Mouse (Mus musculus) heart, adult 2 months (tissue): ENCODE measurements around the gene R3hdm2. TPM values are rescaled to one million over a fixed set of nuclear protein-coding genes. Genes with fewer than 3 reads are reported as not detected.

ENCODE experiments used
- DNase-seq, 2 experiments: peaks; one replicate each; pipeline ENCODE4 v3.0.0; 2021
- H3K27ac ChIP-seq: fragments of 200-600 bp; 2 replicates; pipeline ENCODE4 v1.8.1; 2022
- H3K27me3 ChIP-seq: fragments of 200-500 bp; 2 replicates; pipeline ENCODE4 v1.6.1; 2012; ENCODE audit warnings: mild to moderate bottlenecking, low read length, inconsistent platforms, mixed read lengths; ENCODE audit not compliant: control insufficient read depth, insufficient read depth
- H3K36me3 ChIP-seq: fragments of 200-500 bp; 2 replicates; pipeline ENCODE4 v1.6.1; 2012; ENCODE audit warnings: low read length, inconsistent platforms; ENCODE audit not compliant: control insufficient read depth, insufficient read depth
- H3K4me1 ChIP-seq: fragments of 200-500 bp; 2 replicates; pipeline ENCODE4 v1.6.1; 2011; ENCODE audit warnings: low read length; ENCODE audit not compliant: control insufficient read depth, insufficient read depth
- H3K4me3 ChIP-seq: fragments of 200-600 bp; 2 replicates; pipeline ENCODE4 v1.8.1; 2022
- H3K79me2 ChIP-seq: fragments of 200-500 bp; replicated peaks from 2 replicates; pipeline ENCODE4 v1.6.1; 2012; ENCODE audit warnings: mild to moderate bottlenecking, inconsistent platforms, low read length, moderate library complexity, mixed read lengths; ENCODE audit not compliant: control insufficient read depth, insufficient read depth
- H3K9ac ChIP-seq: fragments of 200-500 bp; 2 replicates; pipeline ENCODE4 v1.6.1; 2012; ENCODE audit warnings: low read depth, mild to moderate bottlenecking, control low read depth, inconsistent platforms, low read length, mixed read lengths
- CTCF ChIP-seq: fragments of 200-600 bp; IDR thresholded peaks from 2 replicates; pipeline ENCODE4 v1.8.1; 2022; ENCODE audit warnings: antibody characterized with exemption, mild to moderate bottlenecking, moderate library complexity
- EP300 ChIP-seq: fragments of 200-500 bp; IDR thresholded peaks from 2 replicates; pipeline ENCODE4 v1.6.1; 2011; ENCODE audit warnings: low read depth, low read length, control low read depth; ENCODE audit not compliant: insufficient read depth
- POLR2A ChIP-seq: fragments of 200-500 bp; IDR thresholded peaks from 2 replicates; pipeline ENCODE4 v1.6.1; 2011; ENCODE audit warnings: mild to moderate bottlenecking, low read depth, low read length, control low read depth; ENCODE audit not compliant: insufficient read depth
- WGBS: fragments of 180-500 bp; shearing (Covaris S2); methylation state at CpG from one replicate; pipeline ENCODE4 v1.1.7; 2018; 5-methylcytosine and 5-hydroxymethylcytosine counted together
- intact Hi-C: fragments of 180-260 bp; cut with DNase I; formaldehyde crosslinking; loops from one replicate; pipeline ENCODE4 v1.15.1; 2025
- polyA plus RNA-seq: library from polyadenylated mRNA; depleted of rRNA; stranded (reverse); fragments of >200 nt; gene quantifications from 2 replicates; pipeline ENCODE4 v1.2.3, GENCODE M21; 2012
- total RNA-seq, 2 experiments: library from RNA; stranded (reverse); gene quantifications; 2 replicates each; pipeline ENCODE4 v1.2.3; 2021

Gene R3hdm2
- total and polyA plus RNA-seq, 3 experiments, result 151 to 171 (median 154) TPM

DNA sequence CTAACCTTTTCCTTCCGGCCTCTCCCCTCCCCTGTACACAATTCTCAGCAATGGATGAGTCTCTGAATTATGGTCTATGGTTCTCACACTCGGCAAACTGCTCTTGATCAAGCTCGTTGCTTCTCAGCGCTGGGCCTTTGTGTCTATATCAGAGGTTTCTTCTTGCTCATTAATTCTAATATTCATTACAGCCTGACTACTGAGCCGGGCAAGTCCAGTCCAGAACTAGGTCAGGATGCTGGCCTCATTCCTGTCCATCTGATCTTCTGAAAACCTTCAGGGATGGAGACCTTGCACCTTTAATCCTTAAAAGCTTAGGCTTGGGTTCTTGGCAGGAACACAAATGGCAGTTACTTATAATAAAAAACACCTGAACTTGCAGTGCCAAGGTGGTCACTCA is 119.4 kb downstream of the R3hdm2 start:
- TF ChIP-seq CTCF (no peak), EP300 (no peak), POLR2A (no peak)
- Histone ChIP-seq H3K4me3 (no peak overlapping the region), H3K36me3 (no peaks in the 10 kb centered on the region), H3K4me1 (no peaks in the 10 kb centered on the region), H3K79me2 (no peaks in the 10 kb centered on the region), H3K9ac (no peak overlapping the region), H3K27ac (no peak overlapping the region), H3K27me3 (no peaks in the 10 kb centered on the region)
- intact Hi-C loops, result no loop called here
- DNase-seq, result no peak
- 79% methylated on average over 5 of the region's 5 CpGs for WGBS

DNA sequence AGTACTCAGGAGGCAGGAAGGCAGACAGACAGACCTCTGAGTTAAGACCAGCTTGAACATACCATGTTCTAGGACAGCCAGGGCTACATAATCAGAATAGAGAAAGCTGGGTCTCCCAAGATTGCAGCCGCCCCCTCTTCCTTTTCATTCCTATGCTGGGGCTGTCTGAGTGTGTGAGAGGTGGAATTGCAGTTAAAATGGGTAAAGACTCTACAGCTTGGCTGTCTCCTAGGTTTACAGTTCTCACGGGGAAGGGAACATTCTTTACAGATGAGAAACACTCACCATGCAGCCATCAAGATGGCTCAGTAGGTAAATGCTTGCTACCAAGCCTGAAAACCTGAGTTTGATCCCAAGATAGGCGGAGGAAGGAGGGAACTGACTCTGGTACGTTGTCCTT is 119.9 kb downstream of the R3hdm2 start:
- no peak overlapping the region for H3K27ac ChIP-seq

DNA sequence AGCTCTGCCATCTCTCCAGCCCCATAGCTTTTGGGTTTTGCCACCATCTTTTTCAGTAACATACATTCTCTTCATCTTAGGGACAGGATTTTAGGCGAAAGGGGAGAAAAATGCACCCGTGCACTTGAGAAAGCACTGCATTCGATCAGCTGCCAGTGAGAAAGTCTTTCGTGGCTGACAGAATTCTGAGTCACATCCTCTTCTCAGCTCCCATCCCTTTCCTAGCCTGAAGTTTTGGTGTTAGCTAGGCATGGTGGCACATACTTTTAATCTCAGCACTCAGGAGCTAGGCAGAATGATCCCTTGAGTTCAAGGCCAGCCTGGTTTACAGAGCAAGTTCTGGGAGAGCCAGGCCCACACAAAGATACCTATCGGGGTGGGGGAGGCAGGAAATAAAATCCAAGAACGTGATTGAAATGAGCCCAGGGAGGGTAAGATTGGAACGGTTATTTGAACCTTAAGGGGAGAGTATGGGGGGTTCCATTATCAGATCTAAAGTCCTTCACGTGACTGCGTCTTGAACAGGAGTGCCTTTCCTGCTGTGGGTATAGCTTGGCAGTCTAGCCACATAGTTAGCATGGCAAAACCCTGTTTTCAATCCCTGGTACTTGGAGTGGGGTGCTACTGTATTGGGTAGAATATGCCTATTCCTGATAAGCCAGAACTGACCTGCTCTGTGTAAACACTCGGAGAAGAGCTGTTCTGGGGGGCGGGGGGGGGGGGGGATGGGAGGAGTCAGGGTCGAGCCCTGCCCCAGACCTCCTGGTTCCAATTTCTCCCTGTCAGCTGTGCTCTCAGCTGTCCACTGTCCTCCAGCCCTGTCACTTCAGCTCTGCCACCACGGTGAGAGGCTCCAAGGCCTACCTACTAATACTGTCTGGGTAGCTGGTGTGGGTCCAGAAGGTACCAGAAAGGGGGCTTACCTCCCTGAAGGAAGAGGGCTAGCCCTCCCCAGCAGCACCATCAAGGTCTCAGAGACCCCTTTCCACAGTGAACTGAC is 121.1 kb downstream of the R3hdm2 start, which contains the start of gene Stac3:
TSS of gene Stac3 (plus strand) at position 793 of the 1,000 bp plus-strand sequence.
- no peak for DNase-seq

More for the DNA sequence above, 119.9 kb downstream of the R3hdm2 start:
- Histone ChIP-seq H3K4me1 (no peaks in the 10 kb centered on the region), H3K79me2 (no peaks in the 10 kb centered on the region), H3K27me3 (no peaks in the 10 kb centered on the region), H3K9ac (no peak overlapping the region), H3K4me3 (no peak overlapping the region), H3K36me3 (no peaks in the 10 kb centered on the region)
- TF ChIP-seq EP300 (no peak), POLR2A (no peak), CTCF (no peak)
- intact Hi-C loops, result no loop called here
- DNase-seq, result no peak
- WGBS, result 89% methylated on average over 4 of the region's 4 CpGs

DNA sequence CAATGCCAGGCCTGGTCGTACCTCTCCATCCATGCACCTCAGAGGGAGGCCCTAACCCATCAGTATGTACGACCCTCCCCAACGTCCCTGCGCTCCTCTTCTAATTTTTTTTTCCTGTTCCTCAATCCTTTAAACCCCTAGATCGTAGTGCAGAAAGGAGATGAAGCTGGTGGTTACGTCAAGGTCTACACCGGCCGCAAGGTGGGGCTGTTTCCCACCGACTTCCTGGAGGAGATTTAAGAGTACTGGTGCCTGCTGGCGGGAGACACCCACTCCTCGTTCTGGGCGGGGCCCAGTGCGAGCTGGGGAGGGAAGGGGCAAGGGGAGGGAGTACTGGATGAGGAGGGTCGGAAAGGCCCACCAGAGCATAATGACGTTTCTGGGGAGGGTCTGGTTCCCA is 128.1 kb downstream of the R3hdm2 start:
- Histone ChIP-seq H3K36me3 (no peaks in the 10 kb centered on the region), H3K27me3 (peaks cover 2% of the 10 kb centered on the region; the same call in 1 of the 2 replicates), H3K4me3 (no peak overlapping the region), H3K27ac (no peak overlapping the region), H3K9ac (no peak overlapping the region), H3K79me2 (no peaks in the 10 kb centered on the region), H3K4me1 (peaks cover 1% of the 10 kb centered on the region; the same call in 1 of the 2 replicates)
- no peak for TF ChIP-seq EP300
- TF ChIP-seq CTCF, result peak; percentile 69
- intact Hi-C loops, result no loop called here
- WGBS, result 25% methylated on average over 15 of the region's 15 CpGs
- DNase-seq, result peak; percentile 65 to 71

More for the DNA sequence above, 121.1 kb downstream of the R3hdm2 start, which contains the start of gene Stac3:
- Histone ChIP-seq H3K4me1 (no peaks in the 10 kb centered on the region), H3K4me3 (no peak within 1 kb of the TSS), H3K36me3 (no peaks in the 10 kb centered on the region), H3K27ac (no peak within 1 kb of the TSS), H3K27me3 (no peaks in the 10 kb centered on the region), H3K9ac (no peak within 1 kb of the TSS), H3K79me2 (no peaks in the 10 kb centered on the region)
- TF ChIP-seq CTCF (no peak), POLR2A (no peak), EP300 (no peak)
- intact Hi-C loops, result no loop called here
- 63% methylated on average over 13 of the region's 13 CpGs for WGBS

DNA sequence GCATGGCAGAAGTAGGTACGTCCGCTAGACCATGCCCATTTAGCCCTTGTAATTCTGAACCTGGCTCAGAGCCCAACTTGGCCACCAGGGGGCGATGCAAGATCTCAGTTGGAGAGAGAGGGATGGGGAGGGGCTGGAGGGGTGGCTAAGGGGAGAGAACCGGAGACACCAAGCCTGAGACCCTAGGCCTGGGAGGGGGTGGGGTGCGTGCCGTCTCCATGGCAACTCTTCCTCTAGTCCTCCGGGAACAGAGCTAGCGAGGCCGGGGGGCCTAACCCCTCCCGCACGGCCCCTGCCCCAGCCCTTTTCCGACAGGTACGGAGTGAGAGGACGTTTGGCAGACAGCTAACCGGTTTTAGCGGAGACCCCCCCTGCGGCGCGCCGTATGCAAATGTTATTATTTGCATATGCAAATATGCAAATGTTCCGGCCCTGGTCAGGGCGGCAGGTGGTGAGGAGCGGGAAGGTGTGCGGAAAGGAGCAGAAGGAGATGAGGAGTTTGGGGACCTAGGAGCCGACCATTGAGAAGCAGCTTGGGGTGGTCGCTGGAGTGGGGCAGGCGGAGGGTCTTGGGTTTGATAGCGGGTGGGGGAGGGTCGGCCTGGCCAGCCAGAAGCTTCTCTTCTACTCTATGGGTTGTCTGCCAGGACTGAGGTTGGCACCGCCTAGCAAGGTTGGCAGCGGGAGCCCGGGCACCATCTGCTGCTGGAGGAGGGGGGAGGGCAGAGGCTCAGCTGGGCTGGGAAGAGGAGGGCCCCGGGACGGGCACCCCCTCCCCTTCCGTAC is 129.1 kb downstream of the R3hdm2 start:
- Histone ChIP-seq H3K9ac (no peak overlapping the region; the same call in 1 of the 2 replicates), H3K79me2 (no peaks in the 10 kb centered on the region), H3K4me3 (peak overlapping the region; percentile 18), H3K36me3 (no peaks in the 10 kb centered on the region), H3K27ac (no peak overlapping the region), H3K4me1 (peaks cover 4% of the 10 kb centered on the region; the same call in 1 of the 2 replicates), H3K27me3 (peaks cover 2% of the 10 kb centered on the region; the same call in 1 of the 2 replicates)
- intact Hi-C loops, result loop anchor here (1.0 kb wide), 1 partner anchor 29 kb away; no protein-coding TSS in a partner anchor
- 3% methylated on average over 35 of the region's 35 CpGs for WGBS
- peak; percentile 77 for TF ChIP-seq CTCF
- TF ChIP-seq POLR2A, result no peak
- 0 out of 2 replicates have a peak, but pooled peaks have one; percentile 38 for TF ChIP-seq EP300
- peak; percentile 76 to 86 for DNase-seq
